Mouse (Mus musculus) limb, embryonic 14.5 days (tissue): ENCODE results near the gene Map3k21. TPM values are rescaled to one million over a fixed set of nuclear protein-coding genes. Genes with fewer than 3 reads are reported as not detected.

Source experiments
- ATAC-seq: fragments of 200-750 bp; cut with Nextera tagmentation; 2 replicates; pipeline ENCODE4 v1.8.0; 2017; ENCODE audit warnings: low read depth, moderate number of reproducible peaks, moderate TSS enrichment; ENCODE audit not compliant: low FRiP score
- DNase-seq: peaks from one replicate; pipeline ENCODE4 v3.0.0-alpha.2; 2015; ENCODE audit warnings: low spot score
- H3K27ac ChIP-seq: fragments of 300-500 bp; sonication (generic); replicated peaks from 2 replicates; pipeline ENCODE4 v1.5.1; 2014; ENCODE audit warnings: low read depth, mild to moderate bottlenecking, low read length, moderate library complexity, mixed read lengths
- H3K27me3 ChIP-seq: fragments of 300-500 bp; sonication (generic); 2 replicates; pipeline ENCODE4 v1.6.1; 2014; ENCODE audit warnings: low read length, mixed read lengths; ENCODE audit not compliant: control insufficient read depth, insufficient read depth
- H3K36me3 ChIP-seq: fragments of 300-500 bp; sonication (generic); 2 replicates; pipeline ENCODE4 v1.6.1; 2014; ENCODE audit warnings: mild to moderate bottlenecking, low read length, moderate library complexity, mixed read lengths; ENCODE audit not compliant: control insufficient read depth, insufficient read depth
- H3K4me1 ChIP-seq: fragments of 300-500 bp; sonication (generic); 2 replicates; pipeline ENCODE4 v1.6.1; 2014; ENCODE audit warnings: antibody characterized with exemption, low read length, mixed read lengths; ENCODE audit not compliant: control insufficient read depth, insufficient read depth
- H3K4me2 ChIP-seq: fragments of 300-500 bp; sonication (generic); replicated peaks from 2 replicates; pipeline ENCODE4 v1.6.1; 2014; ENCODE audit warnings: low read depth, mild to moderate bottlenecking, low read length, moderate library complexity; ENCODE audit not compliant: severe bottlenecking
- H3K4me3 ChIP-seq: fragments of 300-500 bp; sonication (generic); replicated peaks from 2 replicates; pipeline ENCODE4 v1.5.1; 2014; ENCODE audit warnings: low read length
- H3K9ac ChIP-seq: fragments of 300-500 bp; sonication (generic); 2 replicates; pipeline ENCODE4 v1.6.1; 2014; ENCODE audit warnings: mild to moderate bottlenecking, low read depth, low read length, moderate library complexity; ENCODE audit not compliant: severe bottlenecking
- H3K9me3 ChIP-seq: fragments of 300-500 bp; sonication (generic); 2 replicates; pipeline ENCODE4 v1.6.1; 2016; ENCODE audit warnings: low read length; ENCODE audit not compliant: control insufficient read depth
- POLR2A ChIP-seq: fragments of 200-500 bp; IDR thresholded peaks from 2 replicates; pipeline ENCODE4 v1.8.0; 2012; ENCODE audit warnings: inconsistent platforms, mild to moderate bottlenecking, moderate library complexity, borderline replicate concordance; ENCODE audit not compliant: insufficient read depth, insufficient read length; ENCODE audit errors: extremely low read depth
- WGBS: fragments of 180-500 bp; shearing (Covaris S2); extraction: QIAGEN DNeasy Blood & Tissue Kit; methylation state at CpG from one replicate; pipeline ENCODE4 v1.1.7; 2014; 5-methylcytosine and 5-hydroxymethylcytosine counted together
- polyA plus RNA-seq, 2 experiments: library from polyadenylated mRNA; depleted of rRNA in 1 of 2; stranded (reverse) in 1 of 2; unstranded in 1 of 2; fragments of >200 nt; fragmentation: Nextera tagmentation in 1 of 2; extraction: Ambion mirVana in 1 of 2; gene quantifications; 2 replicates each; pipeline versions ENCODE4 v1.2.1 to v1.2.3; 2012 to 2014

Map3k21 gene
- polyA plus RNA-seq, 2 experiments, result 0.18 to 0.47 TPM

DNA sequence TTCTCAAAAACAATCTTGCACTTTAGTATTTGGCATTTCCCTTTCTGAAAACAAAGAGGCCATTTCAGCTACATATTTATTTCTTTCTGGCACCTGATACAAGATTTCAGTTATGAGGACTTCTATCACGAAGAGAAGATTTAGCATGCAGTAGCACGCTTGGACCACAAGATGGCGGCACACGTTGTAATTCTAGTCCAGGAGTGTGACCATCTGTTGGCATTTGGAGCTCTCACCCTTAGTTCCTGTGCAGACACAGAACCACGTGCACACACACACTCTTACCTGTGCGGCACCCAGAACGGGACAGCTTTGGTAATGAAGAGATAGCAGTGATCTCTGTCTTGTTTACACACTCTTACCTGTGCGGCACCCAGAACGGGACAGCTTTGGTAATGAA lies 25.4 kb downstream of the Map3k21 start:
- H3K9me3 ChIP-seq, result no peaks in the 10 kb centered on the region
- no peak overlapping the region for H3K27ac ChIP-seq
- no peak for TF ChIP-seq POLR2A
- H3K4me1 ChIP-seq, result no peaks in the 10 kb centered on the region
- H3K36me3 ChIP-seq, result no peaks in the 10 kb centered on the region
- H3K4me3 ChIP-seq, result no peak overlapping the region
- 41% methylated on average over 9 of the region's 9 CpGs for WGBS
- no peak overlapping the region for H3K9ac ChIP-seq
- no peak overlapping the region for H3K4me2 ChIP-seq
- DNase-seq, result peak; percentile 59
- no peaks in the 10 kb centered on the region for H3K27me3 ChIP-seq
- no peak for ATAC-seq

DNA sequence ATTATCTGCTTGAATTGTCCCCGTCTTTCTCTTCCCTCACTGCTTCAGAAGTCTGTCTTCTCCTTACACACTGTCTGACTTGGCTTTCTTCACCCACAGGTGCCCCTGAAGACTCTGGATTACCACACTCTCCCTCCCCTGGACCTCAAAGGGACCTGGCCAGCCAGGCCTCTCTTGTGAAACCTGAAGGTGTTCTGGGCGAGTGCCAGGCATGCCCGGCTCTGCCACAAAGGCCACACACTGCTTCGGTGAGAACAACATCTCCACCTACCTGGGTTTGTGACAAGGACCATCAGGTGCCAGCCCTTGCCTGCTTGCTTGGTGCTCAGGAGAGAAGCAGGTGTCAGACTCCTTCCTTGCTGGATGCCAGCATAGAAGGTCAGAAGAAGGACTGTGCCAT lies 34.3 kb downstream of the Map3k21 start:
- TF ChIP-seq POLR2A, result no peak
- no peaks in the 10 kb centered on the region for H3K4me1 ChIP-seq
- no peak overlapping the region for H3K4me3 ChIP-seq
- H3K9me3 ChIP-seq, result no peaks in the 10 kb centered on the region
- H3K9ac ChIP-seq, result no peak overlapping the region
- no peaks in the 10 kb centered on the region for H3K27me3 ChIP-seq
- 73% methylated on average over 4 of the region's 4 CpGs for WGBS
- H3K36me3 ChIP-seq, result no peaks in the 10 kb centered on the region
- H3K4me2 ChIP-seq, result no peak overlapping the region
- ATAC-seq, result no peak
- no peak overlapping the region for H3K27ac ChIP-seq
- DNase-seq, result no peak

DNA sequence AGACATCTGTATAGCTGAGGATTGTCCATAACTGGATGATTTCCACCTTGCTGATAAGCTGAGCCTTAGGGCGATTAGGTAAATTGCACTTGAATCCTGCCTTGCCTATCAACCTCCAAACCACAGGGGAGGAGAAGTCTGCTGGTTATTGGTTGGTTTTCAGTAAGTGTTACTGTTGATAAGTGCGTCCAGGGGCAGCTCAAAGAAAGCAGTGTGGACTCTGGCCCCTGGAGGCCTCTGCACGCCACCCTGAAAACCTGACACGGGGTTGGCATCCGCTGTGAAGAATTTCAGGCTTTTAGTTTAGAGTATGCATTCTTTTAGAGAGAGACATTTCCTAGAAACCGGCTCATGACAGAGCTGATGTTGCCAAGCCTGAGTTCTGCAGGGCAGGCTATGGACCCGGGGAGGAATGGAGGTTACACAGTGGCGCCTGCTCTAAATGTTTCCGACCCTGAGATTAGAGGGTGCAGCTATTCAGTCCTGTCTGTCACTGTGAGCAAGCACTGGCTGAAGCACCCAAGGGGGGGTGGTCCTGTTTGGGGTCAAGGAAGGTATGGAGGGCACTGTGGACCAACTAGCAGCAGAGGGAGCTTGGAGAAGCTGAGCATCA lies 38.6 kb downstream of the Map3k21 start:
- no peak overlapping the region for H3K4me2 ChIP-seq
- no peaks in the 10 kb centered on the region for H3K4me1 ChIP-seq
- H3K4me3 ChIP-seq, result no peak overlapping the region
- H3K9ac ChIP-seq, result no peak overlapping the region
- ATAC-seq (no peak), DNase-seq (no peak)
- no peaks in the 10 kb centered on the region for H3K27me3 ChIP-seq
- no peaks in the 10 kb centered on the region for H3K36me3 ChIP-seq
- 83% methylated on average over 9 of the region's 9 CpGs for WGBS
- no peaks in the 10 kb centered on the region for H3K9me3 ChIP-seq
- TF ChIP-seq POLR2A, result no peak
- H3K27ac ChIP-seq, result no peak overlapping the region

DNA sequence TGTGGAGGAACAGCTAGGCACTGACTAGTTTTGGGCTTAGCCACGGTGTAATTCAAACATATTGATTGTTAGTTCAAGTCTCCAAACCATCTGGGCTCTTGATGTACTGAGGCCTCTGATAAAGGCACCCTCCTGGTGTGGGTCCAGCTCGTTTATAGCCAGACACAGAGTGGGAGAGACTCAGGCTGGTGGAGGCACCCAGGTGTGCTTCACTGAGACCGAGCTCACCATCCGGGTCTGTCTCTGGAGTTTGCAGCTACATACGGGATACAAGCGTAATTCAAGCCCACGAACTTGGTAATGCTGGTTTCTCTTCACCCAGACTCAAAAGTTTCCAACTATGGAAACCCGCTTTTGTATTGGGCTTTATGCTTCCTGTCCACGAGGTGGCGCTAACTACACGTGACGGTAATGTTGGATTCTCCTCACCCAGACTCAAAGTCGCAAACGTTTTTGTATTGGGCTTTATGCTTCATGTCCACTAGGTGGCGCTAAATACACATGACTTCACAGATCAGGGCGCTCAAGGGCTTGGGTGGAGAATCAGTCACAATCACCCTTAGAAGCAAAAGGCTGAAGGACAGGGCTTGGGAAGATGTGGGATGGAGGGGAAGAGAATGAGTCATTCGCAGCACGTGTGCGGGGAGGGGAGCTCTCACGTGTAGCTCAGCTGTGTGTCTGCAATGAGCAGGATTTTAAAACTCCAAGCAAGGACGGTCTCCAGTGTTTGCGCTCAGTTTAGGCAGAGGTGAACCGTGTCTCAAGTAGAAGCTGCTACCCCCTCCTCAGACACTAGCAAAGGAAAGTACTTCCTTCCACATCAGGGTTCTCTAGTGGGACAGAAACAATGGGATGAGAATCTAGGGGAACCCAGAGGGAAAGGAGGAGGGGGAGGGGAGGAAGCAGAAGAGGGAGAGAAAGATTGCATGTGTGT lies 40.0 kb downstream of the Map3k21 start:
- Histone ChIP-seq H3K4me3 (no peak overlapping the region), H3K4me2 (no peak overlapping the region), H3K9me3 (no peaks in the 10 kb centered on the region), H3K27ac (no peak overlapping the region), H3K9ac (no peak overlapping the region), H3K27me3 (no peaks in the 10 kb centered on the region), H3K4me1 (no peaks in the 10 kb centered on the region), H3K36me3 (no peaks in the 10 kb centered on the region)
- peak; percentile 91 for DNase-seq
- whole genome bisulfite sequencing, result 20% methylated on average over 23 of the region's 23 CpGs
- TF ChIP-seq POLR2A, result no peak
- ATAC-seq, result peak; percentile 91

DNA sequence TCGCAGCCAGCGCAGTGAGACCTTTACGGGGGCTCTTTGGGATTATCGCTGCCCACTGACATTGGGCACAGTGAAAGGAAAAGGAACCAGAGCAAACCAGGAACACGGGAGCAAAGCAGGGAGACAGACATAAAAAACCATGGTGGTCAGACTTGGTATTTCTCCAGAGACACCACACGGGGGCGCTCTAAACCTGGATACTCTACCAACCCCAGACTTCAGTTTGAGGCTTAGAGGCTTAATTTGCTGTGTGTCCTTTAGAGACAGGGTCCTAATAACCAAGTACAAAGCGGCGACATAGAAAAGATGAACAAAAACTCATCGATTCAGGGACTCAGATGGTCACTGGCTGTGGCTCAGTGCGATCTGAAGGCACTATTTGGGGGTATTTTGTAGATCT lies 45.4 kb downstream of the Map3k21 start:
- Histone ChIP-seq H3K9me3 (peaks cover 3% of the 10 kb centered on the region; the same call in 1 of the 2 replicates), H3K27ac (no peak overlapping the region), H3K4me3 (no peak overlapping the region), H3K9ac (no peak overlapping the region), H3K4me2 (no peak overlapping the region), H3K36me3 (no peaks in the 10 kb centered on the region), H3K4me1 (peaks cover 15% of the 10 kb centered on the region), H3K27me3 (no peaks in the 10 kb centered on the region)
- peak; percentile 81 for DNase-seq
- no peak for TF ChIP-seq POLR2A
- WGBS, result 20% methylated on average over 11 of the region's 11 CpGs
- ATAC-seq, result no peak
